Mouse (Mus musculus) T-helper 2 cell (primary cell): ENCODE measurements around the gene Trappc6a.

Experiments
- in situ Hi-C: fragments of 300-600 bp; cut with MboI, MseI; formaldehyde crosslinking; loops from one replicate; pipeline ENCODE4 v1.15.1; 2025; ENCODE audit warnings: high pct_unique_total_duplicates

Trappc6a gene

GRCm38 (mm10) chr7:19523757-19524419 lies 15.7 kb downstream of the Trappc6a start:
- in situ Hi-C loops, result no loop called here

GRCm38 (mm10) chr7:19524420-19525104 lies 16.4 kb downstream of the Trappc6a start:
- in situ Hi-C loops, result no loop called here

- in situ Hi-C loops, result no loop called here
Measured at GRCm38 (mm10) chr7:19525105-19525481, 16.9 kb downstream of the Trappc6a start.

- in situ Hi-C loops, result no loop called here
Measured at GRCm38 (mm10) chr7:19531077-19531476, 22.9 kb downstream of the Trappc6a start.

- in situ Hi-C loops, result no loop called here
Measured at GRCm38 (mm10) chr7:19532240-19532639, 24.0 kb downstream of the Trappc6a start.

- in situ Hi-C loops, result no loop called here
Measured at GRCm38 (mm10) chr7:19534676-19535075, 26.5 kb downstream of the Trappc6a start.

- in situ Hi-C loops, result no loop called here
Measured at GRCm38 (mm10) chr7:19540771-19541566, 32.8 kb downstream of the Trappc6a start.

- in situ Hi-C loops, result no loop called here
Measured at GRCm38 (mm10) chr7:19541681-19542154, 33.5 kb downstream of the Trappc6a start.

- in situ Hi-C loops, result no loop called here
Measured at GRCm38 (mm10) chr7:19542155-19542691, 34.0 kb downstream of the Trappc6a start.

GRCm38 (mm10) chr7:19543584-19543983 lies 35.4 kb downstream of the Trappc6a start:
- in situ Hi-C loops, result no loop called here

- in situ Hi-C loops, result no loop called here
Measured at GRCm38 (mm10) chr7:19546007-19546406, 37.8 kb downstream of the Trappc6a start.

GRCm38 (mm10) chr7:19547344-19547969 lies 39.3 kb downstream of the Trappc6a start:
- in situ Hi-C loops, result no loop called here

- in situ Hi-C loops, result no loop called here
Measured at GRCm38 (mm10) chr7:19549394-19549793, 41.2 kb downstream of the Trappc6a start.

- in situ Hi-C loops, result no loop called here
Measured at GRCm38 (mm10) chr7:19551634-19552033, 43.4 kb downstream of the Trappc6a start.

- in situ Hi-C loops, result no loop called here
Measured at GRCm38 (mm10) chr7:19552443-19552842, 44.2 kb downstream of the Trappc6a start.

- in situ Hi-C loops, result no loop called here
Measured at GRCm38 (mm10) chr7:19554168-19554567, 46.0 kb downstream of the Trappc6a start.

GRCm38 (mm10) chr7:19557086-19557485 lies 48.9 kb downstream of the Trappc6a start:
- in situ Hi-C loops, result no loop called here

- in situ Hi-C loops, result no loop called here
Measured at GRCm38 (mm10) chr7:19557982-19558900, 50.0 kb downstream of the Trappc6a start.

- in situ Hi-C loops, result no loop called here
Measured at GRCm38 (mm10) chr7:19558965-19559364, 50.8 kb downstream of the Trappc6a start.

- in situ Hi-C loops, result no loop called here
Measured at GRCm38 (mm10) chr7:19560491-19561260, 52.5 kb downstream of the Trappc6a start.
